Comparison of ENCODE assay signal across 9 mouse cellular contexts in genomic region chr8:94104146-94104545, GRCm38 (mm10). TPM values are rescaled to one million over a fixed set of nuclear protein-coding genes. Genes with fewer than 3 reads are reported as not detected.
DNase-seq lines count a peak whose midpoint lies in the region; ATAC-seq and TF ChIP-seq lines count a peak whose summit lies in the region.
"Had no signal": no experiment of that assay in that cellular context is flagged by ENCODE, and none has a peak within 500 bp of the region (broad histone marks: within the 10 kb centered on the region; RNA-seq: fewer than 3 reads in every experiment).

No protein-coding gene starts in this region.

- no peak for ATAC-seq in liver, embryonic 14.5 days (ENCODE audit: insufficient read depth)
- no peak; the same call in 1 of the 2 replicates for ATAC-seq in liver, embryonic 12.5 days

- no peaks in the 10 kb centered on the region for H3K9me3 ChIP-seq in liver, embryonic 14.5 days (ENCODE audit: control insufficient read depth, low read length)
- no peaks in the 10 kb centered on the region for H3K9me3 ChIP-seq in liver, embryonic 12.5 days (replicated peaks)

- no peak overlapping the region for H3K4me3 ChIP-seq in liver, embryonic 14.5 days (ENCODE audit: insufficient read depth in 1 of 2, low read depth in 2 of 2, low read length in 2 of 2)
- H3K4me3 ChIP-seq in liver, embryonic 12.5 days, result no peak overlapping the region

- no peak overlapping the region for H3K9ac ChIP-seq in liver, embryonic 14.5 days (replicated peaks)
- no peak overlapping the region for H3K9ac ChIP-seq in liver, embryonic 12.5 days

- H3K4me1 ChIP-seq in liver, embryonic 14.5 days (replicated peaks; ENCODE audit: control insufficient read depth in 2 of 2, insufficient read depth in 2 of 2, low read length in 1 of 2), result peaks cover 4 to 15% of the 10 kb centered on the region in 2 experiments
- H3K4me1 ChIP-seq in liver, embryonic 12.5 days, result peaks cover 28% of the 10 kb centered on the region

- H3K27ac ChIP-seq in liver, embryonic 14.5 days, result no peak overlapping the region
- H3K27ac ChIP-seq in liver, embryonic 12.5 days, result no peak overlapping the region
- H3K27ac ChIP-seq: macrophage had no signal

- TF ChIP-seq EP300 in liver, embryonic 14.5 days (IDR thresholded peaks at IDR 0.05; ENCODE audit: low read depth), result no peak

- H3K36me3 ChIP-seq in liver, embryonic 14.5 days (replicated peaks; ENCODE audit: control insufficient read depth, insufficient read depth, low read depth), result no peaks in the 10 kb centered on the region
- no peaks in the 10 kb centered on the region for H3K36me3 ChIP-seq in liver, embryonic 12.5 days

- TF ChIP-seq CTCF in liver, embryonic 14.5 days (IDR thresholded peaks at IDR 0.05; ENCODE audit: low read depth), result 0 out of 2 replicates have a peak, but pooled peaks have one; percentile 15

- H3K4me2 ChIP-seq in liver, embryonic 14.5 days (ENCODE audit: low read depth), result no peak overlapping the region
- no peak overlapping the region for H3K4me2 ChIP-seq in liver, embryonic 12.5 days

- 55% methylated on average over 5 of the region's 5 CpGs for whole genome bisulfite sequencing in liver, embryonic 14.5 days (ENCODE audit: insufficient replicate concordance)
- 48% methylated on average over 5 of the region's 5 CpGs for WGBS in liver, embryonic 12.5 days (ENCODE audit: insufficient replicate concordance)

- no peak for DNase-seq in liver, embryonic 14.5 days (ENCODE audit: low read depth in 3 of 3, low spot score in 3 of 3)
- DNase-seq in ZHBTc4 (ENCODE audit: low read depth, low spot score), result peak; percentile 35
- peak; percentile 52 to 72 for DNase-seq in frontal cortex, postnatal 36 days (ENCODE audit: low spot score in 2 of 2)
- peak; percentile 50 to 57 for DNase-seq in right cerebral cortex, adult 2 months (ENCODE audit: low spot score in 2 of 2)
- DNase-seq in cerebellum, postnatal 36 days, result no peak
- no peak for DNase-seq in natural killer cell, adult 2 months (ENCODE audit: low spot score in 2 of 2)

- H3K27me3 ChIP-seq in liver, embryonic 14.5 days (ENCODE audit: control insufficient read depth, insufficient read depth, low read length), result peaks cover 15% of the 10 kb centered on the region
- peaks cover 42% of the 10 kb centered on the region for H3K27me3 ChIP-seq in liver, embryonic 12.5 days (replicated peaks)

RNA-seq across cellular contexts. Expression of gene Bbs2, which starts 5.4 kb away (rescaled TPM):
- polyA plus RNA-seq in liver, embryonic 14.5 days (2012; rRNA removed), result 2.7 and 4.7 TPM in 2 replicates
- polyA plus RNA-seq in liver, embryonic 14.5 days (2014; fragmentation: Nextera tagmentation; extraction: Ambion mirVana), result 3.3 TPM in 2 replicates
- 5.5 and 6.3 TPM in 2 replicates for polyA plus RNA-seq in liver, embryonic 12.5 days (2016; fragmentation: Nextera tagmentation; extraction: Ambion mirVana)

RNA-seq across cellular contexts. Expression of gene Mt4, which starts 32.9 kb away (rescaled TPM):
- 1.4 and 2.1 TPM in 2 replicates for polyA plus RNA-seq in liver, embryonic 14.5 days (2012; rRNA removed)
- polyA plus RNA-seq in liver, embryonic 14.5 days (2014; fragmentation: Nextera tagmentation; extraction: Ambion mirVana), result 1.7 and 1.8 TPM in 2 replicates
- polyA plus RNA-seq in liver, embryonic 12.5 days (2016; fragmentation: Nextera tagmentation; extraction: Ambion mirVana), result not detected in 2 replicates
- polyA plus RNA-seq: heart, postnatal 0 days; macrophage had no signal

RNA-seq across cellular contexts. Expression of gene Mt3, which starts 48.3 kb away (rescaled TPM):
- polyA plus RNA-seq in liver, embryonic 14.5 days (2012; rRNA removed), result 0.10 and 0.30 TPM in 2 replicates
- polyA plus RNA-seq in liver, embryonic 14.5 days (2014; fragmentation: Nextera tagmentation; extraction: Ambion mirVana), result 0.61 TPM in 1 of 2 replicates, not detected in the other
- 0.42 and 0.45 TPM in 2 replicates for polyA plus RNA-seq in liver, embryonic 12.5 days (2016; fragmentation: Nextera tagmentation; extraction: Ambion mirVana)
- polyA plus RNA-seq: macrophage had no signal

Comparison
In these comparisons a context has a peak if more than half of its experiments do, and no peak if none do; other contexts are left out.
1. DNase-seq: peak in ZHBTc4 (single experiment), frontal cortex, postnatal 36 days (2 of 2) and right cerebral cortex, adult 2 months (2 of 2); none in liver, embryonic 14.5 days (0 of 3), cerebellum, postnatal 36 days (0 of 2) and natural killer cell, adult 2 months (0 of 2).